Mouse (Mus musculus) neural tube, embryonic 12.5 days (tissue): ENCODE measurements at regions not wholly inside any gene's neighbourhood (a gene's known extent, or its start where the extent isn't known, plus 50 kb on each side); places are given as distances from the start of the nearest gene placed in this dataset.
"Not testable (repeated sequence)": the region's sequence is repeated elsewhere in the genome, so short reads cannot be mapped to it uniquely, and the experiment has no call there.

Experiments
- ATAC-seq: fragments of 200-750 bp; cut with Nextera tagmentation; 2 replicates; pipeline ENCODE4 v1.8.0; 2017; ENCODE audit warnings: low read depth, mild to moderate bottlenecking, moderate TSS enrichment, moderate library complexity; ENCODE audit not compliant: low FRiP score
- H3K27ac ChIP-seq: fragments of 300-500 bp; sonication (generic); 2 replicates; pipeline ENCODE4 v1.5.1; 2016
- H3K27me3 ChIP-seq: fragments of 300-500 bp; sonication (generic); replicated peaks from 2 replicates; pipeline ENCODE4 v1.6.1; 2016; ENCODE audit warnings: mild to moderate bottlenecking
- H3K36me3 ChIP-seq: fragments of 300-500 bp; sonication (generic); 2 replicates; pipeline ENCODE4 v1.6.1; 2016; ENCODE audit warnings: mild to moderate bottlenecking
- H3K4me1 ChIP-seq: fragments of 300-500 bp; sonication (generic); 2 replicates; pipeline ENCODE4 v1.6.1; 2016
- H3K4me2 ChIP-seq: fragments of 300-500 bp; sonication (generic); replicated peaks from 2 replicates; pipeline ENCODE4 v1.6.1; 2016; ENCODE audit warnings: mild to moderate bottlenecking
- H3K4me3 ChIP-seq: fragments of 300-500 bp; sonication (generic); 2 replicates; pipeline ENCODE4 v1.5.1; 2016
- H3K9ac ChIP-seq: fragments of 300-500 bp; sonication (generic); 2 replicates; pipeline ENCODE4 v1.6.1; 2016; ENCODE audit warnings: mild to moderate bottlenecking
- H3K9me3 ChIP-seq: fragments of 300-500 bp; sonication (generic); 2 replicates; pipeline ENCODE4 v1.6.1; 2016; ENCODE audit warnings: mild to moderate bottlenecking
- WGBS: fragments of 180-500 bp; shearing (Covaris S2); methylation state at CpG from one replicate; pipeline ENCODE4 v1.1.7; 2016; 5-methylcytosine and 5-hydroxymethylcytosine counted together

DNA sequence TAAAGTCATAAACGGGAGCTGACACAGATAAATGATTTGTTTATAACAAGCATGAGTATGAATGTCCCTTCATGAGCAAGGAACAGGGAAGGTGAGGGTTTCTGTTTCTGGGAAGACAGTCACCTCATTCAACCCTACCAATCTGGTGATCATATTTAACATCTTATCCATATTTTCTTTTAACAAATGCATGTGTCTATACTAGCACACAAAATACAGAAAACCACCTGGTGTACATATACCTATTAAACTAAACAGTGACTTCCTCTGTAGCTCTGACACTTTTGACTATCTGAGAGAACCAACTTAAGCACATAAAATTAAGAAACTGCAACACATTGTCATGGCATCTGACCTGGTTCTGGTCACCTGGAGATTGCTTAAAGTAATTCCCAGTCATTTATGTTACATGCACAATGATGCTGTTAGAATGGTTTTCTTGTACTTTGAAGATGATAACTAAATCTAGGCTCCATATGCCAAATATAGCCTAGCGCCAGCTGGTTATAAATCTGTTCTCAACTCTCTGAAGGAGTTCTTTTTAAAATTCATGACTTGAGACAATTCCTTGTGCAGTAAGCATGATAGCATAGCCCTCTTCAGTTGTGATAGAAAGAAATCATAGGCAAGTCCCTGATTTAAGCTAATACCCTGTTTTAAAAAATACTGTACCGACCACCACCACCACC, 1163.6 kb upstream of the Tyrp1 start:
- H3K9me3 ChIP-seq: no peaks in the 10 kb centered on the region
- WGBS: 85% methylated on average over 3 of the region's 3 CpGs
- no peaks in the 10 kb centered on the region for H3K27me3 ChIP-seq
- H3K36me3 ChIP-seq: no peaks in the 10 kb centered on the region
- no peaks in the 10 kb centered on the region for H3K4me1 ChIP-seq
- H3K4me2 ChIP-seq: no peak overlapping the region
- H3K9ac ChIP-seq: no peak overlapping the region
- H3K27ac ChIP-seq: no peak overlapping the region
- no peak for ATAC-seq
- H3K4me3 ChIP-seq: no peak overlapping the region

DNA sequence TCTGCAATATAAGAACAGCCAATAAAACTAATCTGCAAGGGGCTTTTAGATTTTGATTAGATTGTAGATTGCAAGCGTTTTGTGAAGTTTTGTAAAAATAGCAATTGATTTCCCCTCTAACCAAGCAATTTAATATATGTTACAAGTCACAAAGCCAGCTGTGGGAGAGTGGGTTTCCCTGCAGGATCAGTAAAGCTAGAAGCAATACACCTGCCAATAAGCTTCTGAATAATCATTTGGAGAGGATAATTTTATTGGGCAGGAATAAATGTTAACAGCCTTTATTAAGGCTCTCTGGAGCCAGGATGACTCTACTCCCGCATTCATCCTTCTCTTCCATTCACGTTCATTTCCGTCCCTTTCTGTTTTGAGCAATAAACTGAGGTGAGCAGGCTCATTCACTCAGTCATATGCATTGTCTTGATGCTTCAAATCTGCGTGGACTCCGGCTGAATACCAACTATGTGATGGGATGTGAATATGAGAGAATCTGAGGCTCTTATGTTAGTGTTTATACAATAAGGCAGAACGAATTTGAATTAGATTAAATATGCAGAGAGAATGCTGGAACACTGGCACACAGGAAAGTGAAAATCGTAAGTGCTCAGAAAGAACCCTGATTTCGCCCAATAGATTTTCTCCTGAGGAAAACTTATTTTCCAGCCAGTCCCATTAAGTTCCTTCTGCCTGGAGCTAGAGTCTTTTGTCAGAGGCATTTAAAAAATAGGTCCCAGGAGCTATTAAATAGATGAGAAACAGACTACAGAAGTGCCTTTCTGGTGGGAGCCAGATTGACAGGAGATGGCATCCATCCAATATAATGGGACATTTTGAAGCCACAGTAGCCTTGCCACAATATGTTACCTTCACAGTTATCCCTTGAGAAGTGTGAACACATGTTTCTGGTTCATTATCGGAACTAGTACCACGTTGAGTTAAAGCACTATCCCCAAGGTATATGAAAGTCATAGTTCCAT, 1138.8 kb upstream of the Tyrp1 start:
- H3K9me3 ChIP-seq: no peaks in the 10 kb centered on the region
- no peaks in the 10 kb centered on the region for H3K27me3 ChIP-seq
- no peak overlapping the region for H3K27ac ChIP-seq
- H3K4me3 ChIP-seq: no peak overlapping the region
- 67% methylated on average over 11 of the region's 11 CpGs for WGBS
- no peaks in the 10 kb centered on the region for H3K36me3 ChIP-seq
- H3K9ac ChIP-seq: no peak overlapping the region
- no peak overlapping the region for H3K4me2 ChIP-seq
- no peaks in the 10 kb centered on the region for H3K4me1 ChIP-seq
- 0 out of 2 replicates have a peak, but pooled peaks have one; percentile 33 for ATAC-seq

DNA sequence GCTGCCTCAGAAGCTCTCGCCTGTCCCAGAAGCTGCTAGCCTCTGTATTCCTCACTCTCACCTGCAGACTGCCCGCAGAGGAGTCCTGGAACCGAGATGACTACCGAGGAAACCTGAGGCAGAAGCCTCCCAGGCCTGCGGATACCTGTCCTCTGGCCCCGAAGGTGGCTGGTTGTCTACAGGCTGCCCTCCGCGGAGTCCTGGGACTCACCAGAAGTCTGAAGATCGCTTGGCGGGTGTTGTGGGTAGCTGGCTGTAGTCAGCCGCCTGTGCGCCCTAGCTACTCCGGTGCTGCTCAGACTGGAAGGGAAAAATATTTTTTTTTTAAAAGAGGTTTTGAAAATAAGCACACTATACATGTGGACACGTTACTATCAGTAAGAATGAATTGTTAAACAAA, 1113.0 kb upstream of the Tyrp1 start:
- H3K4me3 ChIP-seq, H3K36me3 ChIP-seq, H3K27me3 ChIP-seq, H3K9me3 ChIP-seq, H3K9ac ChIP-seq, H3K4me2 ChIP-seq, H3K4me1 ChIP-seq, H3K27ac ChIP-seq, ATAC-seq: not testable (repeated sequence)
- WGBS: 90% methylated on average over 14 of the region's 14 CpGs

DNA sequence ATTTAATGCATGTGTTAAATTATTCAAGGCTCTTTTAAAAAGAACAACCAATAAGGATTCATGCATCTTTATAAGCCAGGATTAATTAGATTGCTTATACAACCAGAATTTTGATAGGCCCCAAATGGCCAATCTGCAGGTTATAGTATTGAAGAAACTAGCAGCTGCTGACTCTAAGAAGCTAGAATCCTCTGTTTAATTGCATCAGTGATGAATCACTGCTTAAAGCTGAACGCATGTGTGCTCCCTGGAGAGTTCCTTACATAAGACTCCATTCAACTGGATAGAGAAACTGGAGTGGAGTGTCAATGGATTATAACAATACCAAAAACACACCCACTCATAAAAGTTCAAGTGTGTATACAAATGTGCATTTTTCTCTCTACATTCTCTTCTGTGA, 1109.8 kb upstream of the Tyrp1 start:
- Histone ChIP-seq H3K4me1 (no peaks in the 10 kb centered on the region), H3K4me3 (no peak overlapping the region), H3K9me3 (no peaks in the 10 kb centered on the region), H3K27me3 (no peaks in the 10 kb centered on the region), H3K36me3 (no peaks in the 10 kb centered on the region), H3K9ac (no peak overlapping the region), H3K4me2 (no peak overlapping the region), H3K27ac (no peak overlapping the region)
- WGBS: 35% methylated on average over 1 of the region's 1 CpGs
- ATAC-seq: peak; percentile 53; the same call in 1 of the 2 replicates

DNA sequence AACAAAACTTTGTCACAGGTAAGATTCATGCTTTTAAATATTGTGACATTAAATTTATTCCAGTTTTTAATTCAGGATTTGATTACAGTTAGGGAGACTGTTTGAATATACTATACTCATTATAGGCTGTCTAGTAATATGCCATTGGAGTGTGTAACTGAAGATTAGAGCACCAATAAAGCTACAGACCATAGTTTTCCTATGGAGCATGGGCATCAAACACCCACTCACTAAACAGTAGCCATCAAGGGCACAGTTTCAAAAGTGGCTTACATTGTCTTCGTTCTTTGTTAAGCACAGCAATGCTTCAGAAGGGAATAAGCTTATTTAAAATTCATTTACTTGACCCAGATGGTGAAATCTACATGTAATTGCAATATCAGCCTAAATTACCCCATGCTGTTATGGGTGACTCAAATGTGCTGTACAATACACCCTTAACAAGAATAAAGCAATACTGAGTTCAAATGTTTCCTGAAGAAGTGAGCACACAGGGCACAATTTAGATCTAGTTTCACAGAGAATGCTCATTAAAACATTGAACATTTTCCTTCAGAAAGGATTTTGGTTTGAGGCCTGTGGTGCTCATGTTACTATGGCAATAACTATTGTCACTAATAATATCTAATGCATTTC, 1092.9 kb upstream of the Tyrp1 start:
- WGBS: 67% methylated on average over 1 of the region's 1 CpGs
- no peak overlapping the region for H3K4me3 ChIP-seq
- no peak overlapping the region for H3K9ac ChIP-seq
- ATAC-seq: peak; percentile 41; the same call in 1 of the 2 replicates
- H3K36me3 ChIP-seq: no peaks in the 10 kb centered on the region
- H3K9me3 ChIP-seq: no peaks in the 10 kb centered on the region
- no peaks in the 10 kb centered on the region for H3K4me1 ChIP-seq
- no peak overlapping the region for H3K4me2 ChIP-seq
- H3K27ac ChIP-seq: no peak overlapping the region
- H3K27me3 ChIP-seq: no peaks in the 10 kb centered on the region
